Mouse (Mus musculus): ENCODE measurements at regions not wholly inside any gene's neighbourhood (a gene's known extent, or its start where the extent isn't known, plus 50 kb on each side); places are given as distances from the start of the nearest gene placed in this dataset.

DNA sequence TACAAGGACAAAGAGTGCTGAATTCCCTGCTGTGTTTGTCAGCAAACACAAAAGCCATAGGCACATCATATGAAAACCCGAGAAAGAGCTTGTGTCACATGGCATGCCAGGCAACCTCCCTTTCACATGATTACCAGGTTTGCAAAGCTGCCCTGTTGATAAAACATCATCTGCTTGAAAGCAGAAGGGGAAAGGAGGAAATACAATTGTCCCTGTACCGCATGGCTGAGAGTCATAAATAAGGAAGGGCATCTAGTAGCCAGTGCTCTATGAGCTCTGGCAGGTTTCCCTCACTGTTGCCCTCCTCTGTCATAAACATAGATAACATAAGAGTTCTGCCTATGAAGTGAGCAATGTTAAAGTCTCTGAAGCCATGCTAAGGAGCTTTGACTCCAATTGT is 86.8 kb upstream of the Gadd45a start:
- H3K36me3 ChIP-seq, result no peaks in the 10 kb centered on the region
- 83% methylated on average over 2 of the region's 2 CpGs for WGBS
- DNase-seq (ENCODE audit: low spot score), result no peak

GRCm38 (mm10) chr6:67123071-67123470 is 85.8 kb upstream of the Gadd45a start:
- no peak overlapping the region for H3K4me3 ChIP-seq
- H3K4me1 ChIP-seq, result no peaks in the 10 kb centered on the region
- H3K36me3 ChIP-seq, result no peaks in the 10 kb centered on the region
- H3K27me3 ChIP-seq (ENCODE audit: low read depth, poor library complexity, severe bottlenecking), result no peaks in the 10 kb centered on the region
- no peaks in the 10 kb centered on the region for H3K9me3 ChIP-seq (replicated peaks)
- no peak for DNase-seq (ENCODE audit: low spot score)
- H3K27ac ChIP-seq, result no peak overlapping the region
- 77% methylated on average over 4 of the region's 4 CpGs for WGBS

More for the DNA sequence above, 86.8 kb upstream of the Gadd45a start:
- Histone ChIP-seq H3K9me3 (replicated peaks) (no peaks in the 10 kb centered on the region), H3K4me3 (no peak overlapping the region), H3K4me1 (peaks cover 5% of the 10 kb centered on the region; the same call in 1 of the 2 replicates), H3K27ac (no peak overlapping the region), H3K27me3 (ENCODE audit: low read depth, poor library complexity, severe bottlenecking) (no peaks in the 10 kb centered on the region)

DNA sequence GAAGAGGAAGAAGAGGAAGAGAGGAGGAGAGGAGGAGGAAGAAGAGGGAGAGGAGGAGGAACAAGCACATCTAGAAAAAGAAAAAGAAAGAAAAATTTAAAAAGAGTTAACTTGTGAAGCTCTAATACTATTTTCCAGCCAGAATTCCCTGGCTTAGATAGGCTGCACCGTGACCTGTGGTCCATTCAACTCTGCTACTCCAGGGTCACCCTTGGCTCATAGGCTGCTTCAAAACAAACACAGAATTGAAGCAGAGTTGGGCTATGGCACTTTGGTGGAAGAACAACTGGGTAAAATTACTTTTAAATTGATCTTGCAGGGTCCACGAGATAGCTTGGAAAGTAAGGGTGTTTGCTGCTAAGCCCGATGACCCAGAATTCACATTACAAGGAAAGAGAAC is 79.0 kb upstream of the Gadd45a start:
- 76% methylated on average over 3 of the region's 3 CpGs for WGBS
- DNase-seq (ENCODE audit: low spot score), result no peak

DNA sequence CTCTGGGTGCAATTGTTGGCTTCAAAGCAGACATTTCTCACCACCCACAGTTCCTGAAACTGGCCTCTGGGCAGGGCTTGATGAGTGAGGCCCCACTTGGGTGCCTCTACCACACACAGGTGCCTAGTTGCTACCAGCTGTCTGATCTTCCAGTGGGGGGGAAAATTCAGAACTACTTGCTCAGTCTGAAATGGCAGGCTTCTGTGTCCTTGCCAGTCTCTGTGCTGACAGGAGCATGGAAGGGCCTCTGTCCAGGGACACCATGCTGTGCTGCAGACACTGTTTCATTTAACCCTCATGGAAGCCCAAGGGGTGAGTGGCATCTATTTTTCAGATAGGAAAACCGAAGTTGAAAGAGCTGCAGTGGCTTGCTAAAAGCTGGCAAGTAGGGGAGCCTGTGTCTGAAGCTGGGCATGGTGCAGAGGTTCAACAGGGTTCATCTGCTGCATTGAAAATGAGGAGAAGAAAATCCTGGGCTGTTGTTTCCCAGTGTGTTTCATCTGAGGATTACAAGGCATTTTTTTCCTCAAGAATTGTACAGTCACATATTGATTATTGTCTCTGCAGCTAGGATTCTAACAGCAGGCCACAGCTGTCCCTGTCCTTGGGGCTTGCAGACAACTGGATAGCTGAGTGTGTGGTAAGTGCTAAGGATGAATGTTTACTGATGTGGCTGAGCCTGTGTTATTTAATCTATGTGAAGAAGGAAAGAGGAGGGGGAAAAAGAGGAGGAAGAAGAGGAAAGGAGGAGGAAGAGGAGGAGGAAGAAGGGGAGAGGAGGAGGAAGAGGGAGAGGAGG is 78.4 kb upstream of the Gadd45a start:
- no peak for DNase-seq (ENCODE audit: low spot score)
- Histone ChIP-seq H3K27me3 (ENCODE audit: low read depth, poor library complexity, severe bottlenecking) (peaks cover 36% of the 10 kb centered on the region), H3K4me3 (no peak overlapping the region), H3K36me3 (no peaks in the 10 kb centered on the region), H3K4me1 (peaks cover 7% of the 10 kb centered on the region), H3K9me3 (replicated peaks) (no peaks in the 10 kb centered on the region), H3K27ac (no peak overlapping the region)
- WGBS, result 54% methylated on average over 1 of the region's 1 CpGs

More for the DNA sequence above, 79.0 kb upstream of the Gadd45a start:
- Histone ChIP-seq H3K27ac (no peak overlapping the region), H3K4me1 (peaks cover 7% of the 10 kb centered on the region), H3K4me3 (no peak overlapping the region), H3K36me3 (no peaks in the 10 kb centered on the region), H3K9me3 (replicated peaks) (no peaks in the 10 kb centered on the region), H3K27me3 (ENCODE audit: low read depth, poor library complexity, severe bottlenecking) (peaks cover 36% of the 10 kb centered on the region)

DNA sequence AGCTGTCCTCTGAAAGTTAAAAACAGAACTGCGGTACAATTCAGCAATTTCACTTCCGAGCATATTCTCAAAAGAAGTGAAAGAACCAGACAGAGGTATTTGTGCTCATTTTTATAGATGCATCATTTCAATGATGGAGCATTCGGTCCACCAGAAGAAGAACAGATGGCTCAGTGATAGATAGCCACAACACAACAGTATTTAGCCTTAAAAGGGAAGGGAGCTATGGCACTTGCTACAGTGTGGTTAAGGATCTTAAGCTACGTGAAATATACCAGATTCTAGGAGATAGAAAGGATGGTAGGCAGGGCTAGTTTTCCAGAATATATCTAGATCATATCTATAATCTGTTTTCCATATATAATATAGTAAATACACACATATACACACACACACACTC is 77.5 kb upstream of the Gadd45a start:
- 89% methylated on average over 4 of the region's 4 CpGs for WGBS
- Histone ChIP-seq H3K9me3 (replicated peaks) (no peaks in the 10 kb centered on the region), H3K36me3 (no peaks in the 10 kb centered on the region), H3K27me3 (ENCODE audit: low read depth, poor library complexity, severe bottlenecking) (peaks cover 36% of the 10 kb centered on the region), H3K4me1 (peaks cover 7% of the 10 kb centered on the region), H3K4me3 (no peak overlapping the region), H3K27ac (no peak overlapping the region)
- DNase-seq (ENCODE audit: low spot score), result no peak

GRCm38 (mm10) chr6:67113686-67114278 is 76.5 kb upstream of the Gadd45a start:
- H3K4me3 ChIP-seq, result peak overlapping the region; percentile 45
- WGBS, result 6% methylated on average over 26 of the region's 26 CpGs

GRCm38 (mm10) chr6:67113261-67113660 is 76.0 kb upstream of the Gadd45a start:
- Histone ChIP-seq H3K27ac (no peak overlapping the region), H3K4me3 (peak overlapping the region; percentile 45; the same call in 1 of the 2 replicates), H3K9me3 (replicated peaks) (no peaks in the 10 kb centered on the region), H3K4me1 (peaks cover 7% of the 10 kb centered on the region), H3K36me3 (no peaks in the 10 kb centered on the region), H3K27me3 (ENCODE audit: low read depth, poor library complexity, severe bottlenecking) (peaks cover 36% of the 10 kb centered on the region)
- DNase-seq (ENCODE audit: low spot score), result no peak
- WGBS, result 70% methylated on average over 4 of the region's 4 CpGs

More at GRCm38 (mm10) chr6:67113686-67114278, 76.5 kb upstream of the Gadd45a start:
- DNase-seq (ENCODE audit: low spot score), result peak; percentile 53
- H3K9me3 ChIP-seq (replicated peaks), result no peaks in the 10 kb centered on the region
- peak overlapping the region; percentile 66 for H3K27ac ChIP-seq
- H3K27me3 ChIP-seq (ENCODE audit: low read depth, poor library complexity, severe bottlenecking), result peaks cover 36% of the 10 kb centered on the region
- no peaks in the 10 kb centered on the region for H3K36me3 ChIP-seq
- H3K4me1 ChIP-seq, result peaks cover 7% of the 10 kb centered on the region

- WGBS, result 64% methylated on average over 6 of the region's 6 CpGs
- peaks cover 36% of the 10 kb centered on the region for H3K27me3 ChIP-seq (ENCODE audit: low read depth, poor library complexity, severe bottlenecking)
- H3K4me1 ChIP-seq, result peaks cover 7% of the 10 kb centered on the region
- H3K36me3 ChIP-seq, result no peaks in the 10 kb centered on the region
- no peak overlapping the region for H3K27ac ChIP-seq
- no peak overlapping the region for H3K4me3 ChIP-seq
- no peak for DNase-seq (ENCODE audit: low spot score)
- no peaks in the 10 kb centered on the region for H3K9me3 ChIP-seq (replicated peaks)
Observed at GRCm38 (mm10) chr6:67112311-67112710, 75.1 kb upstream of the Gadd45a start.

DNA sequence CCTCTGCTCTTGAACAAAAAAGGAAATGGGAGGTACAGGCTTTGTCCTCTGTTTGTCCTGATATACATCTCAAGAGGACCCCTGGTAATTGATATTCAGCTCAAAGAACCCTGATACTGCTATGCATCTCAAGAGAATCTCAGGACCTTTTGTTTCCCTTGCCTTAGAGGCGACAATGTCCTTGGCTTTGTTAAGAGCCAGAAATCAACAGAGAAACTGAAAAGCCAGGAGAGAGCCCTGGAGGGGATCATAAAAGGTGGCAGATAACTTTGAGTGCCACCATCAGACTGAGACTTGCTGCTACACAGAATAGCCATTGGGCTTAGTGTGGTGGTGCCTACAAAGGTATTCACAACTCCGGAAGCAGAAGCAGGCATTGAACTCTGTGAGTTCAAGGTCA is 74.3 kb upstream of the Gadd45a start:
- WGBS, result 79% methylated on average over 2 of the region's 2 CpGs
- no peaks in the 10 kb centered on the region for H3K36me3 ChIP-seq
- no peak overlapping the region for H3K4me3 ChIP-seq

GRCm38 (mm10) chr6:67110391-67110790 is 73.1 kb upstream of the Gadd45a start:
- no peak overlapping the region for H3K27ac ChIP-seq
- H3K4me3 ChIP-seq, result no peak overlapping the region
- peaks cover 31% of the 10 kb centered on the region for H3K27me3 ChIP-seq (ENCODE audit: low read depth, poor library complexity, severe bottlenecking)
- no peak for DNase-seq (ENCODE audit: low spot score)
- 61% methylated on average over 1 of the region's 1 CpGs for WGBS
- H3K9me3 ChIP-seq (replicated peaks), result no peaks in the 10 kb centered on the region
- no peaks in the 10 kb centered on the region for H3K36me3 ChIP-seq
- peaks cover 7% of the 10 kb centered on the region for H3K4me1 ChIP-seq

More for the DNA sequence above, 74.3 kb upstream of the Gadd45a start:
- Histone ChIP-seq H3K9me3 (replicated peaks) (no peaks in the 10 kb centered on the region), H3K27ac (no peak overlapping the region), H3K4me1 (peaks cover 7% of the 10 kb centered on the region), H3K27me3 (ENCODE audit: low read depth, poor library complexity, severe bottlenecking) (peaks cover 32% of the 10 kb centered on the region)
- DNase-seq (ENCODE audit: low spot score), result no peak

DNA sequence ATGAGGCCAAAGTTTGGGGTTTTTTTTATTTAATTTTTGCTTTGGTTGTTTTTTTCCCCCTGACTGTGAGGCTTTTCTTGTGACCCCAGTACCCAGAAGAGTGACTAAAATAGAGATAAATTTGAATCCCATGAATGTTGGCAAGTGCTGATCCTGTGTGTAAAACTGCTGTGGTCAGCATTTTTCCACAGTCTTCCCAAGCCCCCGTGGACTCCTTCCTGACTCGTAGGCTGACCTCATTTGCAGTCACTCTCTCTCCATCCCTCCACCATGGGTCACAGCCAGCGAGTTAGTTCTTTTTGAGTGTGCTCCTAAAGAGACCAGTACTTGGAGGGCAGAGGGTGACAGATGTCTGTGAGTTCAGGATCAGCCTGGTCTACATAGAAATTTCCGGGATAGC is 72.5 kb upstream of the Gadd45a start:
- no peaks in the 10 kb centered on the region for H3K36me3 ChIP-seq
- no peak for DNase-seq (ENCODE audit: low spot score)
- peaks cover 25% of the 10 kb centered on the region for H3K27me3 ChIP-seq (ENCODE audit: low read depth, poor library complexity, severe bottlenecking)
- no peak overlapping the region for H3K4me3 ChIP-seq
- 70% methylated on average over 4 of the region's 4 CpGs for WGBS
- H3K9me3 ChIP-seq (replicated peaks), result no peaks in the 10 kb centered on the region
- no peak overlapping the region for H3K27ac ChIP-seq
- H3K4me1 ChIP-seq, result peaks cover 7% of the 10 kb centered on the region

- Histone ChIP-seq H3K27me3 (ENCODE audit: low read depth, poor library complexity, severe bottlenecking) (peaks cover 5% of the 10 kb centered on the region; the same call in 1 of the 2 replicates), H3K9me3 (replicated peaks) (no peaks in the 10 kb centered on the region), H3K36me3 (no peaks in the 10 kb centered on the region), H3K4me1 (peaks cover 4% of the 10 kb centered on the region; the same call in 1 of the 2 replicates), H3K27ac (no peak overlapping the region), H3K4me3 (no peak overlapping the region)
- DNase-seq (ENCODE audit: low spot score), result no peak
- 91% methylated on average over 4 of the region's 4 CpGs for WGBS
Observed at GRCm38 (mm10) chr6:67107517-67107916, 70.3 kb upstream of the Gadd45a start.

- no peak overlapping the region for H3K27ac ChIP-seq
- H3K36me3 ChIP-seq, result no peaks in the 10 kb centered on the region
- no peak overlapping the region for H3K4me3 ChIP-seq
- WGBS, result 86% methylated on average over 2 of the region's 2 CpGs
- no peaks in the 10 kb centered on the region for H3K9me3 ChIP-seq (replicated peaks)
- H3K4me1 ChIP-seq, result peaks cover 6% of the 10 kb centered on the region; the same call in 1 of the 2 replicates
- DNase-seq (ENCODE audit: low spot score), result no peak
- H3K27me3 ChIP-seq (ENCODE audit: low read depth, poor library complexity, severe bottlenecking), result no peaks in the 10 kb centered on the region
Observed at GRCm38 (mm10) chr6:67106493-67106892, 69.2 kb upstream of the Gadd45a start.
